Mouse (Mus musculus): ENCODE measurements around the gene Gm21936.
"Not testable (repeated sequence)": the region's sequence is repeated elsewhere in the genome, so short reads cannot be mapped to it uniquely, and the experiment has no call there.

- not testable (repeated sequence) for TF ChIP-seq POLR2A (IDR thresholded peaks at IDR 0.05; ENCODE audit: insufficient read depth, low read depth, low read length); CTCF (IDR thresholded peaks at IDR 0.05); EP300 (IDR thresholded peaks at IDR 0.05; ENCODE audit: insufficient read depth, low read depth, low read length)
Measured at GRCm38 (mm10) chr12:87842239-87842638, 46.9 kb downstream of the Gm21936 start, which contains the start of gene Gm2001.

All from heart, adult 2 months (tissue).